ENCODE assay signal across 8 mouse cellular contexts in the genomic region with DNA sequence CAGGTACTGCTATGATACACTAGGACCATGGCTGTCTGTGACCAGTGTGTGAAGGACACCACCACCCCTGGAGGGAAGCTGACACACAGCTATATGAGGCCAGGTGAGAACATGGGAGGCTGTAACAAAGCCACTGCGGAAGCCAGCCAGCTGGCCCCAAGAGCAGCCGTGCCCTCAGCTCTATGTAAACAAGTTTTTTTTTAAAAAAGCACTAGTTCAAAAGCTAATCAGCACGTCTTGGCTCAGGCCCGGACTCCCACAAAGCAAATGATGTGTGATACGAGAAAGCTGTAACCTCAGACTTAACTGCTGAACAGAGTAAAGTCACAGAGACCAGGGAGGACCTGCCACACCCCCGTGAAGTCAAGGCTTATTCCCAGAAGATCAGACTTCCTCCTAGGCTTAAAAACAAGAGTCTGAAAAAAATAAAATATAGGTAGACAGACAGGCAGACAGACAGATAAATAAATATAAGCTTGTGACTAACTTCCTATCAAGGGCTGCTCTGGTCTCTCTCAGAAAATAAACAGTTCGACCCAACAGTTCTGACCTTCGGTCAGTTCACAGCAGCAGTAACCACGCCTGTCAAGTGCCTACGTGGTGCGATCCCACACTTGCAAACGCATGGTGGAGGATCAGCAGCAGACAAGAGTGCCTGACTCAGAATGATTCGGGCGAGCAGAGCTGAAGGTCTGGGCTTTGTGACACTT. TPM values are rescaled to one million over a fixed set of nuclear protein-coding genes. Genes with fewer than 3 reads are reported as not detected.
DNase-seq lines count a peak whose midpoint lies in the region; ATAC-seq and TF ChIP-seq lines count a peak whose summit lies in the region.

No protein-coding gene starts in this region.

- H3K9me3 ChIP-seq in intestine, postnatal 0 days (ENCODE audit: control insufficient read depth) = no peaks in the 10 kb centered on the region
- no peaks in the 10 kb centered on the region for H3K9me3 ChIP-seq in neural tube, embryonic 13.5 days

- peak overlapping the region; percentile 38 for H3K4me2 ChIP-seq in intestine, postnatal 0 days (replicated peaks; ENCODE audit: low read depth)
- no peak overlapping the region for H3K4me2 ChIP-seq in neural tube, embryonic 13.5 days

- DNase-seq in adrenal gland, postnatal 14 days = peak; percentile 24
- no peak for DNase-seq in adrenal gland, postnatal 10 days
- DNase-seq in lung, adult 18-20 months = peak; percentile 42 to 55
- DNase-seq in lung, adult 2 months = no peak
- no peak for DNase-seq in adrenal gland, adult 2 months
- no peak for DNase-seq in gastrocnemius, postnatal 4 days (ENCODE audit: low spot score in 2 of 2)

- peak; percentile 84 for ATAC-seq in intestine, postnatal 0 days
- no peak for ATAC-seq in neural tube, embryonic 13.5 days (ENCODE audit: low read depth)

- H3K27me3 ChIP-seq in intestine, postnatal 0 days (replicated peaks; ENCODE audit: control insufficient read depth, insufficient read depth, low read length) = no peaks in the 10 kb centered on the region
- no peaks in the 10 kb centered on the region for H3K27me3 ChIP-seq in neural tube, embryonic 13.5 days

- H3K4me3 ChIP-seq in lung, adult 2 months (replicated peaks; ENCODE audit: extremely low read depth, low read depth, low read length) = no peak overlapping the region
- H3K4me3 ChIP-seq in intestine, postnatal 0 days (ENCODE audit: low read depth, low read length) = no peak overlapping the region
- H3K4me3 ChIP-seq in neural tube, embryonic 13.5 days = no peak overlapping the region

- 8% methylated on average over 14 of the region's 14 CpGs for WGBS in lung, adult 2 months
- WGBS in intestine, postnatal 0 days = 5% methylated on average over 14 of the region's 14 CpGs
- 42% methylated on average over 14 of the region's 14 CpGs for WGBS in neural tube, embryonic 13.5 days

- H3K36me3 ChIP-seq in intestine, postnatal 0 days (ENCODE audit: control insufficient read depth, insufficient read depth) = no peaks in the 10 kb centered on the region
- H3K36me3 ChIP-seq in neural tube, embryonic 13.5 days = no peaks in the 10 kb centered on the region

- peaks cover 18% of the 10 kb centered on the region for H3K4me1 ChIP-seq in lung, adult 2 months (ENCODE audit: control insufficient read depth, insufficient read depth, low read length)
- peaks cover 33% of the 10 kb centered on the region for H3K4me1 ChIP-seq in intestine, postnatal 0 days (replicated peaks; ENCODE audit: control insufficient read depth, insufficient read depth, low read length)
- peaks cover 76% of the 10 kb centered on the region for H3K4me1 ChIP-seq in neural tube, embryonic 13.5 days (replicated peaks)

- TF ChIP-seq CTCF in lung, adult 2 months (IDR thresholded peaks at IDR 0.05; ENCODE audit: insufficient read depth, low read length) = no peak
- TF ChIP-seq CTCF in intestine, postnatal 0 days (IDR thresholded peaks at IDR 0.05; ENCODE audit: low read depth) = 0 out of 2 replicates have a peak, but pooled peaks have one; percentile 8

- H3K9ac ChIP-seq in intestine, postnatal 0 days (ENCODE audit: low read depth, low read length) = peak overlapping the region; percentile 26; the same call in 1 of the 2 replicates
- 0 out of 2 replicates have a peak overlapping the region, but pooled peaks have one; percentile 13 for H3K9ac ChIP-seq in neural tube, embryonic 13.5 days

- TF ChIP-seq POLR2A in lung, adult 2 months (IDR thresholded peaks at IDR 0.05; ENCODE audit: borderline replicate concordance, extremely low read depth, low read depth, low read length) = no peak

- H3K27ac ChIP-seq in intestine, postnatal 0 days (ENCODE audit: low read depth, low read length) = peak overlapping the region; percentile 78
- H3K27ac ChIP-seq in neural tube, embryonic 13.5 days (replicated peaks) = peak overlapping the region; percentile 65

RNA-seq across cellular contexts. Expression of a gene that starts 30.2 kb away (rescaled TPM):
- 34.3 and 55.1 TPM in 2 replicates for total RNA-seq in adrenal gland, postnatal 14 days (2021)
- 10 to 100 TPM; 39.3 to 40.3 TPM for total RNA-seq in adrenal gland, postnatal 10 days (2021)
- polyA plus RNA-seq in lung, adult 2 months (2012; rRNA removed) = 14.1 and 14.7 TPM in 2 replicates
- polyA plus RNA-seq in intestine, postnatal 0 days (2015; fragmentation: Nextera tagmentation; extraction: Ambion mirVana) = 7.9 and 8.7 TPM in 2 replicates
- polyA plus RNA-seq in neural tube, embryonic 13.5 days (2015; fragmentation: Nextera tagmentation; extraction: Ambion mirVana) = 21.9 and 22.5 TPM in 2 replicates
- total RNA-seq in adrenal gland, adult 2 months (2021) = 10 to 100 TPM; 37.3 to 46.2 TPM
- polyA plus RNA-seq in adrenal gland, adult 2 months (2012; rRNA removed) = 9.6 and 10.4 TPM in 2 replicates
- total RNA-seq in gastrocnemius, postnatal 4 days (2021) = 10 to 100 TPM; 11.6 to 12.0 TPM

Comparison
In these comparisons a context has a peak if more than half of its experiments do, and no peak if none do; other contexts are left out.
1. DNase-seq: peak in adrenal gland, postnatal 14 days (single experiment) and lung, adult 18-20 months (2 of 2); none in adrenal gland, postnatal 10 days (single experiment), lung, adult 2 months (single experiment), adrenal gland, adult 2 months (single experiment) and gastrocnemius, postnatal 4 days (0 of 2).